Mouse (Mus musculus): ENCODE measurements at regions not wholly inside any gene's neighbourhood (a gene's known extent, or its start where the extent isn't known, plus 50 kb on each side); places are given as distances from the start of the nearest gene placed in this dataset.

- no peak for DNase-seq (ENCODE audit: low spot score in 2 of 2)
These were observed 366.2 kb upstream of the Fam92a start for GRCm38 (mm10) chr4:12538043-12538442.

- no peak for DNase-seq (ENCODE audit: low spot score in 2 of 2)
These were observed 362.3 kb upstream of the Fam92a start for GRCm38 (mm10) chr4:12534151-12534550.

DNA sequence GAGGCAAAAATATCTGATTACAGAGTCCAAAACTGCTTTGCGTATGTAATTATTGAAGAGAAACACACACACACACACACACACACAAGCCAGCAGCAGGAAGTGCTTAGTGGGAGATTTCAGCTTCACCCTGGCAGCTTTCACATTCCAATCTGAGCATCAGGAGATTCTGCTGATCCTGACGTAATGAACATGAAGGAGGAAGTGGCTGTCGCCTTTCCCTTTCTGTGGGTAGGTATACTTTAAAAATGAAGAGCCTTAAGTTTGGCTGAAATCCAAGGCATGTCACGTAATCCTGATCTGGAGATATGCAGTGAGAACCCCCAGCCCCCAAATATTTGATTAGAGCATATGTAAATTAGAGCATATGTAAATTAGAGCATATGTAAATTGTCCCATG lies 361.1 kb upstream of the Fam92a start:
- no peak for DNase-seq (ENCODE audit: low spot score in 2 of 2)

- no peak for DNase-seq (ENCODE audit: low spot score in 2 of 2)
These were observed 350.5 kb upstream of the Fam92a start for GRCm38 (mm10) chr4:12522358-12522757.

GRCm38 (mm10) chr4:12521246-12521645 lies 349.4 kb upstream of the Fam92a start:
- no peak for DNase-seq (ENCODE audit: low spot score in 2 of 2)

- no peak for DNase-seq (ENCODE audit: low spot score in 2 of 2)
These were observed 344.7 kb upstream of the Fam92a start for GRCm38 (mm10) chr4:12516497-12516896.

DNA sequence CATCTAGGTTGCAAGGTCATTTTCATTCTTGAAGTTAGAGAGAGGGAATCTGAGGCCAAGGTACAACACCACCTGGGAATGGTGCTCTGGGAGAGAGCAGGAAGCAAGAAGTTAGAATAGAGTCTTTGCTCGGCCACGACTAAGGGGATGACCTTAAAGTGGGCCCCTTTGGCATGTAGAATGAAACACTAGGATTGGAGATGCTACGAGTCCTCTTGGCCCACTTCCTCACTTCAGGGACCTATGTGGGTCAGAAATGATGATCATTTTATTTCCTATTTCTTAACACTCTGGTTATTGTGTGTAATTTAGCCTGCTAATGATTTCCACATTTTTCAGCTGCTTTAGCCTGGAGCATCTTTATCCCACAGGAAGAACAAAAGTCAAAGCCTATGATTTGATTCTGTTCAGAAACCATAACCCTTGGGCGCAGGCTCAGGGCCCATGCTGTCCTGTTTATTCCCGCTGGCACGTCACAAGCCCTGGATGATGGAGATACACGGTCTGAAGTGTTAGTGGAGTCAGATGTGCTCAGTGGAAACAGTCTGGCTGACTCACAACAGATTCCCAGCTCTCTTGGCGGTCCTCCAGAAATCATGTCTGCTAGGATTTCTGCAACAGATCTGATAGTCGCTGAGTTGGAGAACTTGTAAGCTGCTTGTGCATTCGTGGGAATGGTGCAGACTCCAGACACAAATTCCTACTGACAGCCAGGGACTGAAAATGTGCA lies 340.0 kb upstream of the Fam92a start:
- DNase-seq (ENCODE audit: low spot score in 2 of 2), result peak; percentile 64 to 74

DNA sequence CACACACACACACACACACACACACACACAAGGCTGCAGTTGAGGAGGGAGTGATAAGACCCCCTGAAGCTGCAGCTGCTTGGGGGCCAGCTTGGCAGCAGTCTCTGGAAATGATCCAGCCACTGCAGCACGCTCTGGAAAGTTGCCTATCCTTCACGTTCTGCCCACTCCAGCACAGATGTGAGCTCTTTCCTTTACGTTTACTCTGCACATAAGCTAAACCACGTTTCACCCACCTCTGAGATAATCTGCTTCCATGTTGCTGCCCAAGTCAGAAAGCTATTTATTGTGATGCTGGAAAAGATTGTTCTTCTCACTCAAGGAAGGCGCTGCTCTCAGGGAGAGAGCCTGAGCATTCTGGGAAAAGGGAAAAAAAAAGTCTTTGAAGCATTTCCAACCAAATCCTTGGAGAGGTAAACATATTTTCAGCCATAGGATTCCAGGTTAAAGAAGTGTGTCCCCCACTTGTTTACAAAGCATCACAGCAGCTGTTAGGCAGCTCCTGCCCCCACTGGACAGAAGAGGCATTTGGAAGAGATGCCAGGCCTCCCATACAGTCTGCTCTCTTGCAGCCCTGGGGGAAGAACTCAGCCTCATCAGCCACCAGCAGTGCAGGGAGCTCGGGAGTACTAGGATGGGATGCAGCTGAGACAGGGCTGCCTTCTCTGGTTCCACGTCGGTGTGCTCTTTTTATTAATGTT lies 335.2 kb upstream of the Fam92a start:
- no peak for DNase-seq (ENCODE audit: low spot score in 2 of 2)

GRCm38 (mm10) chr4:12501086-12501485 lies 329.3 kb upstream of the Fam92a start:
- DNase-seq (ENCODE audit: low spot score in 2 of 2), result no peak

DNA sequence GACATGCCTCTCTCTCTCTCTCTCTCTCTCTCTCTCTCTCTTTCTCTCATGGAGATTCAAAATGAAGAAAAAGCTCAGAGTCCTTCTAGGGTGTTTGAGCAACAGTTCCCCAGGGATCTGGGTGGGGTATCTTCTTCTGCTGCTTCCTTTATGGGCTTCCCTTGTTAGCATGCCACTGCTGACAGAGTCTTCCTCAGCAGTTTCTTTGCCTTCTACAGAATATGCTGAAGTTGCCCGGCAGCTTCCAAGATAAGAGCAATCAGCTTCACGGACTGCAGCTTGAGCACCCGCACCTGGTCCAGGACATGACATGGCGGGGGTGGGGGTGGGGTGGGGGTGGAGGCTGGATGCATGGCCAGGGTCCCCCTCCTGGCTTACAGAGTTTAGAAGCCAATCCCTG lies 326.6 kb upstream of the Fam92a start:
- no peak for DNase-seq (ENCODE audit: low spot score in 2 of 2)

GRCm38 (mm10) chr4:12492468-12492867 lies 320.7 kb upstream of the Fam92a start:
- no peak for DNase-seq (ENCODE audit: low spot score in 2 of 2)

DNA sequence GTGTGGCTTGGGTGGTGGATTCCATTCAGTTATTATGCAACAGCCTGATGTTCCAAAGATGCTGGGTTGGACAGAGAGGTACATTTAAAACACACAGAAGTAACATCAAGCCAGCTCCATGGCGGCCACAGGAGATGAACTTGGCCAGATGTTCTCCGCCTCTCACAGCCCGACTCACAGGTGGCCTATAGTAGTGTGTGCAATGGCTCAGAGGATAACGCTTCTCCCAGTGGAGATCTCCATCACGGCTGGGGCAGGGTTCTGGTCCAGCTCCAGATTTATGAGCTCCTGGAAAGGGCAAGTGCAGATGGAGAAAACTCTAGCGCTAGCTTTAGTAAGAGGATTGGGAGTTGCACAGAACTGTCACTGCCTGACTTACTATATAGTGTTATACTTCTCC lies 319.5 kb upstream of the Fam92a start:
- peak; percentile 50 to 56 for DNase-seq (ENCODE audit: low spot score in 2 of 2)

- DNase-seq (ENCODE audit: low spot score in 2 of 2), result peak; percentile 14 to 51
These were observed 318.3 kb upstream of the Fam92a start for GRCm38 (mm10) chr4:12490066-12490465.

DNA sequence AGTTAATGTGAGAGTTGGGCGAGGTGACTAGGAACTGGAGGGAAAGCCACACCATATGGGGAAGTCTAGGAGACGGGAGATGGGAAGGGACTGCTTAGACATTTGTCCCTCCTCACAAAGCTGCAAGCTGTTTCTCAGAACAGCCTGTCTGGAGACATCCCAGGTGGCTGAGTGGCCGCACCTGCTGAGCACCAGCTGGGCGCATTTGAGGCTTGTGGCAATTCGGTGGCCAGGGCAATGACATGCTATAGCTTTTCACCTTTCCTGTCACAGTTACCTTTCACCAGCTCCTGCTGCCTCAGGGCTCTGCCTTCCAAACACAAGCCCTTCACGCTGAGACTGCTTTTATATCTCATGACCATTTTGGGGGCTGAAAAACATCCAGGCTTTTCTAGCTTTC lies 317.5 kb upstream of the Fam92a start:
- DNase-seq (ENCODE audit: low spot score in 2 of 2), result peak in 1 of 2 experiments; percentile 18

GRCm38 (mm10) chr4:12481481-12481880 lies 309.7 kb upstream of the Fam92a start:
- no peak for DNase-seq (ENCODE audit: low spot score in 2 of 2)

- no peak for DNase-seq (ENCODE audit: low spot score in 2 of 2)
These were observed 304.9 kb upstream of the Fam92a start for GRCm38 (mm10) chr4:12476717-12477116.

DNA sequence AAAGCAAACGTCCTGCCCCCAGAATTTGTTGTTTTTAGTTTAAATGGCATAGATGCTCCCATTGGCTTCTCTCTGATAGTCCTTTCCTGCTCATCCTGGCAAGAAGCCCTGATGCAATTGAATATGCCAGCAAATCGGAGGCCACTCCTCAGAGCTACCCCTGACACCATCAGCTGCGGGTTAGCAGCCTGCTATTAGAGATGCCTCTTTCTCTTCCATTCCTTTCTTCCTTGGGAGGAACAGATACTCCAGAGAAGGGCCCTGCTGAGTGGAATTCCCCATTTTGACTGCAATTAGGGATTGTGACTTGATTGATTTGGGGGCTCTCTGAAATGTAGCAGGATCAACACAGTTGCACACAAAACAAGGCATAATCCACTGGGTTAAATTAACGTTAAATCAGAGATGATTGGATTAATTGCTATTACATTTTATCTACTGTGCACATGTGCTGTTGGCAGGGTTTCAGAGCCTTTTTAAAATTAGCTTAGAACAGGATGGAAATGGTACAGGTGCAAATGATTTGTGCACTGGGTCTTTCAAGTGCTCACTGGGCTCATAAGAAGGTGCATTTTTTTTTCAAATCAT lies 303.3 kb upstream of the Fam92a start:
- no peak for DNase-seq (ENCODE audit: low spot score in 2 of 2)

- no peak for DNase-seq (ENCODE audit: low spot score in 2 of 2)
These were observed 302.6 kb upstream of the Fam92a start for GRCm38 (mm10) chr4:12474421-12474820.

- no peak for DNase-seq (ENCODE audit: low spot score in 2 of 2)
These were observed 289.9 kb upstream of the Fam92a start for GRCm38 (mm10) chr4:12461701-12462100.

- DNase-seq (ENCODE audit: low spot score in 2 of 2), result no peak
These were observed 289.4 kb upstream of the Fam92a start for GRCm38 (mm10) chr4:12461251-12461650.

- no peak for DNase-seq (ENCODE audit: low spot score in 2 of 2)
These were observed 286.3 kb upstream of the Fam92a start for GRCm38 (mm10) chr4:12457978-12458597.

GRCm38 (mm10) chr4:12452086-12452485 lies 280.3 kb upstream of the Fam92a start:
- no peak for DNase-seq (ENCODE audit: low spot score in 2 of 2)

DNA sequence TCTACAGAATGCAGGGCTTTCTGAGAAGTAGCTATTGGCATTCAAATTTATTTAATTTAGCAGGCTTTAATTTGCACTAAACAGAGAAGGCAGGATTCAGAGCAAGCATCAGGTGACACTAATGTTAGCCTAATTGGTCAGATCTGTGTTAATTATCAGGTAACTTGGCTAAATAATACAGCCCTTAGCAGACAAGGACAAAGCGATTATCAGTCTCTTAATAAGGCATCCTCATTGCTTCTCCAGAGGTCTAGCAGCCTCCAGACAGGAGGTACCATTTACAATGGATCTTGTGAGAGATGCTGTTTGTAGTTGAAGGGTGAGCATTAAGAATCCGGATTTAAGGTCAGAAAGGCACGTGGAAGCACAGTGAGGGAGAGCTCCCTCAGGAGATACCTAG lies 253.7 kb upstream of the Fam92a start:
- DNase-seq (ENCODE audit: low spot score in 2 of 2), result no peak

Data from heart, adult 9 months (tissue).